Mouse (Mus musculus) MEL (cell line): Measurements from ENCODE around the gene Kcns1. TPM values are rescaled to one million over a fixed set of nuclear protein-coding genes. Genes with fewer than 3 reads are reported as not detected.
"Not testable (repeated sequence)": the region's sequence is repeated elsewhere in the genome, so short reads cannot be mapped to it uniquely, and the experiment has no call there.

Experiments used
- DNase-seq: peaks from one replicate; pipeline ENCODE4 v3.0.0; 2011; ENCODE audit warnings: low read depth, low spot score
- H3K27ac ChIP-seq: 2 replicates; pipeline ENCODE4 v1.5.1; 2012; ENCODE audit warnings: low read depth, mild to moderate bottlenecking, control low read depth, low read length, moderate library complexity; ENCODE audit not compliant: control insufficient read depth
- H3K27me3 ChIP-seq, 2 experiments: fragments of 150-350 bp in 1 of 2; sonication (generic) in 1 of 2; 2 replicates each; pipeline ENCODE4 v1.6.1; 2012; ENCODE audit warnings: low read length in 2 of 2, mild to moderate bottlenecking in 2 of 2, improper control_type of control experiment in 1 of 2, moderate library complexity in 1 of 2; ENCODE audit not compliant: insufficient read depth in 2 of 2, control insufficient read depth in 1 of 2
- H3K36me3 ChIP-seq, 2 experiments: 2 replicates each; pipeline ENCODE4 v1.6.1; 2012 to 2014; ENCODE audit warnings: low read length in 2 of 2, improper control_type of control experiment in 1 of 2, inconsistent platforms in 1 of 2, mild to moderate bottlenecking in 1 of 2; ENCODE audit not compliant: insufficient read depth in 2 of 2, control insufficient read depth in 1 of 2
- H3K4me1 ChIP-seq, 2 experiments: fragments of 150-350 bp in 1 of 2; sonication (generic) in 1 of 2; 2 replicates each; pipeline ENCODE4 v1.6.1; 2012; ENCODE audit warnings: low read length in 2 of 2, improper control_type of control experiment in 1 of 2, mild to moderate bottlenecking in 1 of 2; ENCODE audit not compliant: insufficient read depth in 2 of 2, control insufficient read depth in 1 of 2
- H3K4me3 ChIP-seq, 2 experiments: fragments of 150-350 bp in 1 of 2; sonication (generic) in 1 of 2; 2 replicates each; pipeline ENCODE4 v1.5.1; 2012; ENCODE audit warnings: low read depth in 2 of 2, low read length in 2 of 2, mild to moderate bottlenecking in 2 of 2, moderate library complexity in 2 of 2, control low read depth in 1 of 2, improper control_type of control experiment in 1 of 2; ENCODE audit not compliant: control insufficient read depth in 1 of 2, insufficient read depth in 1 of 2
- H3K79me2 ChIP-seq: 2 replicates; pipeline ENCODE4 v1.6.1; 2012; ENCODE audit warnings: mild to moderate bottlenecking, low read length, moderate library complexity; ENCODE audit not compliant: control insufficient read depth, poor library complexity, insufficient read depth
- H3K9ac ChIP-seq: 2 replicates; pipeline ENCODE4 v1.6.1; 2012; ENCODE audit warnings: low read depth, mild to moderate bottlenecking, control low read depth, low read length, moderate library complexity; ENCODE audit not compliant: control insufficient read depth, poor library complexity, severe bottlenecking
- H3K9me3 ChIP-seq: fragments of 150-350 bp; sonication (generic); replicated peaks from 2 replicates; pipeline ENCODE4 v1.6.1; 2012; ENCODE audit warnings: mild to moderate bottlenecking, low read length, improper control_type of control experiment, moderate library complexity; ENCODE audit not compliant: insufficient read depth
- GATA1 ChIP-seq: IDR thresholded peaks from 2 replicates; pipeline ENCODE4 v1.6.1; 2011; ENCODE audit warnings: low read depth, low read length, improper control_type of control experiment
- HCFC1 ChIP-seq: IDR thresholded peaks from 2 replicates; pipeline ENCODE4 v1.6.1; 2012; ENCODE audit warnings: low read depth, mild to moderate bottlenecking, inconsistent platforms, low read length, improper control_type of control experiment, moderate library complexity
- MEF2A ChIP-seq: IDR thresholded peaks from 2 replicates; pipeline ENCODE4 v1.6.1; 2014; ENCODE audit warnings: low read depth, mild to moderate bottlenecking, inconsistent platforms, low read length, improper control_type of control experiment; ENCODE audit not compliant: poor library complexity, insufficient replicate concordance, severe bottlenecking; ENCODE audit errors: extremely low read depth
- NELFE ChIP-seq: IDR thresholded peaks from 2 replicates; pipeline ENCODE4 v1.6.1; 2011; ENCODE audit warnings: low read depth, low read length, improper control_type of control experiment
- UBTF ChIP-seq: IDR thresholded peaks from 2 replicates; pipeline ENCODE4 v1.6.1; 2012; ENCODE audit warnings: low read depth, mild to moderate bottlenecking, inconsistent platforms, low read length, improper control_type of control experiment, moderate library complexity, borderline replicate concordance; ENCODE audit not compliant: insufficient read depth
- USF1 ChIP-seq: IDR thresholded peaks from 2 replicates; pipeline ENCODE4 v1.6.1; 2014; ENCODE audit warnings: low read depth, mild to moderate bottlenecking, inconsistent platforms, low read length, improper control_type of control experiment, moderate library complexity
- USF2 ChIP-seq, 2 experiments: IDR thresholded peaks; 2 replicates each; pipeline ENCODE4 v1.6.1; 2011 to 2012; ENCODE audit warnings: improper control_type of control experiment in 2 of 2, low read length in 2 of 2, borderline replicate concordance in 1 of 2, inconsistent platforms in 1 of 2, low read depth in 1 of 2, mild to moderate bottlenecking in 1 of 2; ENCODE audit not compliant: insufficient read depth in 1 of 2
- ZKSCAN1 ChIP-seq: IDR thresholded peaks from 2 replicates; pipeline ENCODE4 v1.6.1; 2012; ENCODE audit warnings: low read depth, mild to moderate bottlenecking, inconsistent platforms, low read length, improper control_type of control experiment, moderate library complexity
- ZNF384 ChIP-seq: IDR thresholded peaks from 2 replicates; pipeline ENCODE4 v1.6.1; 2012; ENCODE audit warnings: low read depth, mild to moderate bottlenecking, inconsistent platforms, low read length, improper control_type of control experiment
- polyA plus RNA-seq, 2 experiments: library from polyadenylated mRNA; stranded (reverse) in 1 of 2; unstranded in 1 of 2; fragments of >175 nt in 1 of 2; fragments of >200 nt in 1 of 2; gene quantifications; 2 replicates each; pipeline versions ENCODE4 v1.2.1 to v1.2.4; 2012; ENCODE audit warnings: low replicate concordance in 2 of 2, low read depth in 1 of 2; ENCODE audit not compliant: insufficient read length in 2 of 2, insufficient read depth in 1 of 2, missing spikeins in 1 of 2
- total RNA-seq: library from RNA; depleted of rRNA; stranded (reverse); fragments of 300-350 nt; gene quantifications from 2 replicates; pipeline ENCODE4 v1.2.3, GENCODE M21; 2012

Kcns1 gene
- total and polyA plus RNA-seq, 3 experiments: not detected

GRCm38 (mm10) chr2:164206676-164207075 lies 35.8 kb upstream of the Kcns1 start:
- peaks cover 4 to 5% of the 10 kb centered on the region in 2 experiments for H3K27me3 ChIP-seq
- TF ChIP-seq ZNF384: no peak
- TF ChIP-seq ZKSCAN1: no peak
- TF ChIP-seq NELFE: no peak
- TF ChIP-seq MEF2A: no peak
- TF ChIP-seq HCFC1: no peak
- TF ChIP-seq, all 39 proteins: peak for 0
- Histone ChIP-seq H3K4me3 (no peak overlapping the region), H3K27ac (no peak overlapping the region), H3K79me2 (no peaks in the 10 kb centered on the region), H3K4me1 (no peaks in the 10 kb centered on the region), H3K9ac (no peak overlapping the region), H3K9me3 (no peaks in the 10 kb centered on the region), H3K36me3 (no peaks in the 10 kb centered on the region)
- no peak for DNase-seq

- not testable (repeated sequence) for H3K9ac ChIP-seq, H3K27ac ChIP-seq, H3K79me2 ChIP-seq, H3K27me3 ChIP-seq, H3K36me3 ChIP-seq, H3K9me3 ChIP-seq, H3K4me1 ChIP-seq, H3K4me3 ChIP-seq, DNase-seq
Observed at GRCm38 (mm10) chr2:164206011-164206410, 35.1 kb upstream of the Kcns1 start.

GRCm38 (mm10) chr2:164199626-164200327 lies 28.9 kb upstream of the Kcns1 start, which contains the start of gene Wfdc15a:
Gene Wfdc15a, minus strand, starts transcription at chr2:164200130.
- H3K4me3 ChIP-seq: no peak within 1 kb of the TSS
- H3K27me3 ChIP-seq: peaks cover 3 to 5% of the 10 kb centered on the region in 2 experiments; a peak in 3 of 4 replicates
- H3K4me1 ChIP-seq: no peaks in the 10 kb centered on the region
- H3K27ac ChIP-seq: no peak within 1 kb of the TSS
- H3K9ac ChIP-seq: no peak within 1 kb of the TSS
- no peak for DNase-seq
- H3K9me3 ChIP-seq: no peaks in the 10 kb centered on the region
- TF ChIP-seq UBTF: no peak
- TF ChIP-seq GATA1: no peak
- no peak for TF ChIP-seq NELFE
- no peak for TF ChIP-seq USF1
- no peak for TF ChIP-seq USF2 (IDR thresholded peaks at IDR 0.05; ENCODE audit: borderline replicate concordance in 1 of 2, insufficient read depth in 1 of 2, low read depth in 1 of 2, low read length in 2 of 2)
- H3K79me2 ChIP-seq: no peaks in the 10 kb centered on the region
- H3K36me3 ChIP-seq: no peaks in the 10 kb centered on the region
